Mouse (Mus musculus) small intestine, adult 2 months (tissue): ENCODE data around the gene Gm17409. TPM values are rescaled to one million over a fixed set of nuclear protein-coding genes. Genes with fewer than 3 reads are reported as not detected.

Experiments
- H3K27ac ChIP-seq: fragments of 200-500 bp; 2 replicates; pipeline ENCODE4 v1.5.1; 2012; ENCODE audit warnings: low read depth, low read length, control low read depth, inconsistent platforms; ENCODE audit not compliant: insufficient read depth
- H3K27me3 ChIP-seq: fragments of 200-500 bp; 2 replicates; pipeline ENCODE4 v1.6.1; 2012; ENCODE audit warnings: mild to moderate bottlenecking, moderate library complexity, low read length, inconsistent platforms; ENCODE audit not compliant: control insufficient read depth, insufficient read depth
- H3K36me3 ChIP-seq: fragments of 200-500 bp; 2 replicates; pipeline ENCODE4 v1.6.1; 2012; ENCODE audit warnings: mild to moderate bottlenecking, low read length, control low read depth, inconsistent platforms; ENCODE audit not compliant: control insufficient read depth, insufficient read depth
- H3K4me1 ChIP-seq: fragments of 200-500 bp; 2 replicates; pipeline ENCODE4 v1.6.1; 2012; ENCODE audit warnings: low read length, inconsistent platforms, mixed read lengths; ENCODE audit not compliant: control insufficient read depth, insufficient read depth, insufficient read length
- H3K4me3 ChIP-seq: fragments of 200-500 bp; 2 replicates; pipeline ENCODE4 v1.5.1; 2012; ENCODE audit warnings: low read depth, mild to moderate bottlenecking, control low read depth, inconsistent platforms, low read length, moderate library complexity
- CTCF ChIP-seq: fragments of 200-500 bp; IDR thresholded peaks from 2 replicates; pipeline ENCODE4 v1.5.1; 2012; ENCODE audit warnings: low read depth, mild to moderate bottlenecking, control low read depth, inconsistent platforms, low read length, moderate library complexity, mixed read lengths; ENCODE audit not compliant: insufficient replicate concordance, insufficient read length; ENCODE audit errors: extremely low read depth
- POLR2A ChIP-seq: fragments of 200-500 bp; IDR thresholded peaks from 2 replicates; pipeline ENCODE4 v1.6.1; 2012; ENCODE audit warnings: low read depth, mild to moderate bottlenecking, control low read depth, inconsistent platforms, low read length, moderate library complexity
- WGBS: fragments of 180-500 bp; shearing (Covaris S2); methylation state at CpG from one replicate; pipeline ENCODE4 v1.1.7; 2018; 5-methylcytosine and 5-hydroxymethylcytosine counted together
- polyA plus RNA-seq: library from polyadenylated mRNA; depleted of rRNA; stranded (reverse); fragments of >200 nt; gene quantifications from 2 replicates; pipeline ENCODE4 v1.2.3, GENCODE M21; 2012

Gene Gm17409
- polyA plus RNA-seq, 1 experiment: not detected

- Histone ChIP-seq H3K27ac (peak overlapping the region; percentile 62), H3K27me3 (no peaks in the 10 kb centered on the region), H3K4me3 (no peak overlapping the region), H3K36me3 (no peaks in the 10 kb centered on the region), H3K4me1 (peaks cover 26% of the 10 kb centered on the region; the same call in 1 of the 2 replicates)
- WGBS: 19% methylated on average over 7 of the region's 7 CpGs
- TF ChIP-seq CTCF (no peak), POLR2A (no peak)
Observed at GRCm38 (mm10) chr2:58484284-58484965, 14.5 kb downstream of the Gm17409 start.

GRCm38 (mm10) chr2:58485152-58485551 is 15.2 kb downstream of the Gm17409 start:
- Histone ChIP-seq H3K4me3 (no peak overlapping the region), H3K36me3 (no peaks in the 10 kb centered on the region), H3K27ac (peak overlapping the region; percentile 62; the same call in 1 of the 2 replicates), H3K4me1 (peaks cover 31% of the 10 kb centered on the region; the same call in 1 of the 2 replicates), H3K27me3 (no peaks in the 10 kb centered on the region)
- WGBS: 8% methylated on average over 4 of the region's 4 CpGs
- TF ChIP-seq POLR2A: no peak
- no peak for TF ChIP-seq CTCF

- Histone ChIP-seq H3K4me1 (peaks cover 31% of the 10 kb centered on the region; the same call in 1 of the 2 replicates), H3K27ac (no peak overlapping the region), H3K36me3 (no peaks in the 10 kb centered on the region), H3K4me3 (no peak overlapping the region), H3K27me3 (no peaks in the 10 kb centered on the region)
- 58% methylated on average over 3 of the region's 3 CpGs for WGBS
- TF ChIP-seq CTCF: no peak
- TF ChIP-seq POLR2A: no peak
Observed at GRCm38 (mm10) chr2:58485683-58486082, 15.8 kb downstream of the Gm17409 start.

- no peak overlapping the region for H3K27ac ChIP-seq
- no peak for TF ChIP-seq CTCF
- TF ChIP-seq POLR2A: no peak
- H3K27me3 ChIP-seq: no peaks in the 10 kb centered on the region
- peaks cover 31% of the 10 kb centered on the region; the same call in 1 of the 2 replicates for H3K4me1 ChIP-seq
- WGBS: 69% methylated on average over 14 of the region's 14 CpGs
- H3K4me3 ChIP-seq: no peak overlapping the region
- H3K36me3 ChIP-seq: no peaks in the 10 kb centered on the region
Observed at GRCm38 (mm10) chr2:58486441-58487278, 16.7 kb downstream of the Gm17409 start.

GRCm38 (mm10) chr2:58487279-58487560 is 17.3 kb downstream of the Gm17409 start:
- WGBS: 93% methylated on average over 3 of the region's 3 CpGs
- H3K4me1 ChIP-seq: peaks cover 31% of the 10 kb centered on the region; the same call in 1 of the 2 replicates
- no peaks in the 10 kb centered on the region for H3K36me3 ChIP-seq
- TF ChIP-seq POLR2A (no peak), CTCF (no peak)
- no peaks in the 10 kb centered on the region for H3K27me3 ChIP-seq
- no peak overlapping the region for H3K27ac ChIP-seq
- H3K4me3 ChIP-seq: no peak overlapping the region

GRCm38 (mm10) chr2:58488404-58488803 is 18.5 kb downstream of the Gm17409 start:
- no peaks in the 10 kb centered on the region for H3K27me3 ChIP-seq
- no peak overlapping the region for H3K4me3 ChIP-seq
- TF ChIP-seq POLR2A (no peak), CTCF (no peak)
- no peak overlapping the region; the same call in 1 of the 2 replicates for H3K27ac ChIP-seq
- 69% methylated on average over 8 of the region's 8 CpGs for WGBS
- H3K4me1 ChIP-seq: peaks cover 31% of the 10 kb centered on the region; the same call in 1 of the 2 replicates
- H3K36me3 ChIP-seq: no peaks in the 10 kb centered on the region

- H3K4me3 ChIP-seq: no peak overlapping the region
- TF ChIP-seq CTCF (no peak), POLR2A (no peak)
- peaks cover 27% of the 10 kb centered on the region; the same call in 1 of the 2 replicates for H3K4me1 ChIP-seq
- H3K27me3 ChIP-seq: no peaks in the 10 kb centered on the region
- WGBS: 34% methylated on average over 9 of the region's 9 CpGs
- H3K36me3 ChIP-seq: no peaks in the 10 kb centered on the region
- no peak overlapping the region for H3K27ac ChIP-seq
Observed at GRCm38 (mm10) chr2:58489275-58489674, 19.4 kb downstream of the Gm17409 start.
